Mouse (Mus musculus): ENCODE results near the gene Ski.

The Ski gene

GRCm38 (mm10) chr4:155213752-155214054, 8.7 kb downstream of the Ski start:
- no peak for DNase-seq

DNA sequence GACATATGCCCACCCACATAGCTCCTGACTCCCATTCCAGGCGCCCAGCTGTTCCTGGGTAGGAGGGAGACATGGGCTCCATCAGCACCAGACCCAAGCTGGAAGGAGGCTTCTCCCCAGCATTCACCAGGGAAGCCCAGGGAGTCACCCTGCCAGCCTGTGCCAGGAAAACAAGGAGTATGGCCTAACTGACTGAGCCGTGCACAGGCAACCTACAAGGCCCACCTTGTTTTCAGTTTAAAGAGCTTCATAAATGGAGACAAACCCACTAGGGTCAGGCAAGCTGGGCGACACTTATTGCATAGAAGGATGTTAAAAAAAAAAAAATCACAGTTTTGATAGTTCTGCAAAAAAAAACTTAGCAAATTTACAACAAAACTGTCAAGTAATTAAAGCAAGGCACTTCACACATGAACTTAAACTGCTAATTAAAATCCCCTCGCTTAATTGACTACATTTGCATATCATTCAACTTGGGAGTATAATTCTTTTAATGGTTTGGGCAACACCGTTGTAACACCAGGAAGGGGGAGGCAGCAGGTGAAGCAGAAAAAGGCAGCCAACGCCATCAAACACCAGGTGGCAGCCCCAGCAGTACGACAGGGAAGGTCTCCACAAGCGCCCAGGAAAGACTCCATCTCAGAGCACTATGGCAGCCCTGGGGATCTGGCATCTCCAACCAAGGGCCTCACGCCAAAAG, 9.2 kb downstream of the Ski start:
- no peak for DNase-seq

DNA sequence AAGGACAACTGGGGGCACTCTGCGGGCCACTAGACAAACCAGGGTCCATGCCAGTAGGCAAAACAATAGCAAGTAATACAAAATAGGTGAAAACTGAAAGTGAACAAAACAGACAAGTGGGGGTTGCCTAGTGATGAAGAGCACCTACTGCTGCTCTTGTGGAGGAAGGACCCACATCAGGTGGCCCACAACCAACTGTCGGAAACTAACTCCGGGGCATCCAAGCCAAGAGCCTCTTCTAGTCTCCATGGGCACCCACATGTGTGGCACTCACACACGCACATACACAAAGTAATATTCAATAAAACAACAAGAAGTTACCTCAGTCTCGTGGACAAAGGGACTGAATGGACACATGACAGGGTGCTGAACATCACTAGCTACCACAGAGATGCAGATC, 12.9 kb downstream of the Ski start:
- no peak for DNase-seq

GRCm38 (mm10) chr4:155209079-155209478, 13.3 kb downstream of the Ski start:
- DNase-seq: no peak

DNA sequence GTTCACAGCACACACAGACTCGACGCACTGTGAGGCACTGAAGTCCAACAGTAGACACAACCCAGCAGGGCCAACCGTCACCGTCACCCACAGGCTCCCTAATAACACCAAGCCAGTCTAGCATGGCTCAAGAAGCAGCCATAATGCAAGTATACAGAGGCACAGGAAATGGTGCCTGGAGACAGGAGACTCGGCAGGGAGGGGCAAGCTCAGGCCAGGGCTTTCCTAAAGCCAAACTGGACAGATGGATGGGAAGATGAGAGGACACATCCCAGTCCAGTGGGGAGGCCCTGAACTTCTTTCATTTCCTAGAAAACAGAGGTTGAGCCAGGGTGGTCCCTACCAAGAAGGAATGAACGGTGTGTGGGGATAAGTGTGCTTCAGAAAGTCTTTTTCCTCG, 13.8 kb downstream of the Ski start:
- no peak for DNase-seq

GRCm38 (mm10) chr4:155207841-155208240, 14.6 kb downstream of the Ski start:
- no peak for DNase-seq

- no peak for DNase-seq
Measured at GRCm38 (mm10) chr4:155206498-155206897, 15.9 kb downstream of the Ski start.

DNA sequence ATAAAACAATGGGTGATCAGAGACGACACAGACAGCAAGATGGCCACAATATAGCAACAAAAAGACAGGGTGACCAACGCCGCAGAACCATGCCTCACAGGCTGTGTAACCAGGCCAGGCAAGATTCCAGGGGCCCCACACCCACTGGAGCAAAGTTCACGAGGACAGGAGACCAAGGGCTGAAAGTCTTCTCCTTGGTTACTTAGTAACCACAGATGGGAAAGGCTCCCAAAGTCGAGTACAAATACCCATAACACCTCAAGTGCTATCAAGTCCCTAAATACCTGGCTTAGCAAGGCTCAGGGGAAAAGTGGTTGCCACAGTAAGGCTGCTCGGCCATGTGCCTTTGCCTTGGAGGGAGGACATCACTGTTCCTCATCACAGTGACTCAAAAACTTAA, 16.5 kb downstream of the Ski start:
- DNase-seq: no peak

- no peak for DNase-seq
Measured at GRCm38 (mm10) chr4:155201764-155202163, 20.6 kb downstream of the Ski start.

GRCm38 (mm10) chr4:155200861-155201390, 21.5 kb downstream of the Ski start:
- peak; percentile 57 for DNase-seq

DNA sequence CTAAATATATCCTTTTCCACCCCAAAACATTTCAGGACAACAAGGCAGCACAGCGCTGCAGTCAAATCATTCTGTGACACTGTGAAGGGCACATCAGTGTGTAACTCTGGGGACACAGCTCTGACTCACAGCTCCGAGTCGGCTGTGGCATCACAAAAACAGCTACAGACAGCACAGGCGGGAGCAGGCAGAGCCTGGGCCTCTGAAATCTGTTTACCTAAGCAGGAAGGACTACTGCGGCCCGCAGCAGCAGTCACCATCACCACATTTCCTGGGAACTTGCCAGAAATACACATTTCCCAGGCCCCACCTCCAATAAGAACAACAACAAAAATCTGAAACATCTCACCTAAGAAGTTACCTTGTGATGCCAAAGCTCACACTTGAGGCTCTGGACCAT, 24.7 kb downstream of the Ski start:
- no peak for DNase-seq

DNA sequence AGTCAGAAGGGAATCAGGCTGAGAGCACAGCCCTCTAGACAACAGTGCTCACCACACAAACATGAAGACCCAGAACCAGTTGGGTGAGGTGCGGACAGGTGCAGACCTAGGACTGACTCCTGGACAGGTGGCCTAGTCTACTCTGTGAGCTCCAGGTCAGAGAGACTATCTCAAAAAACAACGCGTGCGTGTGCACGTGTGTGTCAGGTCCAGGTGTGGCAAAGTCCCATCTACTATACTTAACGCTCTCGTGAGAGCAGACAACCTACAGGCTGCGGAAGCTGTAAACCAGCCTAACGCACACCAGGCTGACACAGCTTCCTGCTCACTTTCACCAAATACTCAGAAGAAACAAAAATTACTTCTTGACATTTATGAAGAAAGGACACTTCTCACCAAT, 27.2 kb downstream of the Ski start:
- no peak for DNase-seq

GRCm38 (mm10) chr4:155190275-155190674, 32.1 kb downstream of the Ski start:
- DNase-seq: no peak

- DNase-seq: no peak
Measured at GRCm38 (mm10) chr4:155189711-155190139, 32.7 kb downstream of the Ski start.

GRCm38 (mm10) chr4:155188803-155189202, 33.6 kb downstream of the Ski start:
- no peak for DNase-seq

GRCm38 (mm10) chr4:155188341-155188740, 34.1 kb downstream of the Ski start:
- DNase-seq: no peak

GRCm38 (mm10) chr4:155187192-155187674, 35.2 kb downstream of the Ski start:
- DNase-seq: no peak

GRCm38 (mm10) chr4:155185845-155186244, 36.5 kb downstream of the Ski start:
- DNase-seq: no peak

DNA sequence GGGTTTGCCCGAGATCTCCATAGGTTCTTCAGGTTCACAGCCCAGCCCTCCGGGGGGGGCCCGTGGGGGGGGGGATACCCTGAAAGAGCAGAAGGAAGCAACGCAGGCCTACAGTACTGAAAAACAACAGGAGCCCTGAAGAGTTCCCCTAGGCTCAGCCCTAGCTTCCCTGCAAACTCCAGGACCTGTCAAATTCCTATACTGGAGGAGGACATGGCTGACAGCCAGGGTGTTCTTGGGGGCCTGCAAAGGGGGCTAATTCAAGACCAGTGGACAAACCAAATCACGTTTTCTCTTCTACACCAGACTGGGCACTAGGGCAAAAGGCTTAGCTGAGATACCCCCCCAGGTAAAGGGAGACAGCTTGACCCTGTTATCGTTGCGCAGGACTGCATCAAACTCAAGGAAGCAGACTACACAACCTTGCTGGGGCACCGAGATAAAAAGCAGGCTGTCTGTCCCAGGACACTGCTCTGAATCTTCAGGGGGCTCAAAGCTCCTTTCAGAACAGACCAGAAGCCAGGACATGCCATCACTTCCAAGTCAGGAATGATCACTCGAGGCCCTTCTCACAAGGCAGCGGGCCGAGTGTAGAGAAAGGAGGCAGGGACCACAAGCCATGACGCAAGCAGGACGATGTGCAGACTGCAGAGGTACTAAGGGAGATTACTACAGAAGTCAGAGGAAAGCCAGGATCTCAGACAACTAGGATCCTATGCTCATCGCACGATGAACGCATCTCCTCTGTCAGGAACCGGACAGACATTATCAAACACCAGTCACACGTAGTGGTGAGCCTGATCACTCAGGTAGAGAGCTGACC, 37.9 kb downstream of the Ski start:
- no peak for DNase-seq

DNA sequence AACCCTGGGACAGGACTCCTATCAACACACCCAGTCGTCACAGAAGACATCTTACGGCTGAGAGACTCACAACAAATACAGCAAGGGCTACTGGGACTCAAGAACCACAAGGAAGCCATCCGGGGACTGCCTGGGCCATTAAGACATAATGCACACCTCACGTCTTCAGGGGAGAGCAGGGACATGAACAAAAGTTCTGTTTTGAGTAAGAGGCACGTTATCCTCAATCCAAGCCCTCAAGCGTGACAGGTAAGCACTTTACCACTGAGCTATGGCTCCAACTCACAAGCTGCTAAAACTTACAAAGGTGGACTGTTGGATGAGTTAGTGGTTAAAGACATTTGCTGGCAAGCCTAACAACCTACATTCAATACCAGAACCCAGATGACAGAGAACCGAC, 39.2 kb downstream of the Ski start:
- no peak for DNase-seq

DNA sequence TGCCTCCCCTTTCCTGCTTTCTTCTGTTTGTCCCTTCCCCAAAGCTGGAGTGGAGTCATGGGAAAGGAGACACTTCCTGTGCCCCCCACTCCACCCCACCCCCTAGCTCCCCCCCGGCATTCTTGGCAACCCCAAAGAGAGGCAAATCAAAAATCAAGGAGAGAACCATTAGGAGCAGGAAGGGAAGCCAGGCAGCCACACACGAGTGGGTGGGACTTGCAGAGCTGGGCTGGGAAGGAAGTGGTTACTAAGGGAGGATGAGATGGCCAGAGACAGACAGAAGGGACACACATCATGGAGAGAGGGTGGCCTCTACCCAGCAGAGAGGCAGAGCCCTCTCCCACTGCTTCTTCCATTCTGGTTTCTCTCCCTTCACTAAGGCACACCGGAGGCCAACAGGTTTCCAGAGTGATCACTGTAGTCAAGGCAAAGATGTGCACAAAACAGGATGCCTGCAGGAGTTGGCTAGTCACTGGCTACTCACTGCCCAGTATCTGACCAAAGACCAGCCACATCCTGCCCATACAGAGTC, 43.3 kb downstream of the Ski start:
- DNase-seq: peak; percentile 31

DNA sequence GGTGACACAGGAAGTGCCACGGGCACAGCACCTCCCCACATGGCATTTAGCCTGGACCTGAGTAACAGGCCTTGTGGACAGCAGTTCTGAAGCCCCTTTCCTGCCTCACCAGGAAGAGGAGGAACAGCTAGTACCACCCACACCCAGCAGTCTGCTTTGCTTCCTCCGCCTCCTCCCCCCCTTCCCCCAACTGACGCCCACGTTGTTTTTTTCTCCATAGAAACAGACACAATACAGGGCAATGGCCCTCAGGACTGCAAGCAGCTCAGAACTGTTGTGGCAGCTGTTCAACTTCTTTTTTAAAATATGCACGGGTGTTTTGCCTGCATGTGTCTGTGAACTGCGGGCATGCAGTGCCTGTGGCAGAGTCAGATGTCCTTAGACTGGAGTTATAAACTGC, 44.1 kb downstream of the Ski start:
- peak; percentile 73 for DNase-seq

GRCm38 (mm10) chr4:155176210-155176609, 46.2 kb downstream of the Ski start:
- DNase-seq: no peak
